Mouse (Mus musculus): Measurements from ENCODE around the gene Lsp1. TPM values are rescaled to one million over a fixed set of nuclear protein-coding genes. Genes with fewer than 3 reads are reported as not detected.

Lsp1 gene
- polyA plus RNA-seq, 1 experiment from 2014 or later = 6.9 TPM

DNA sequence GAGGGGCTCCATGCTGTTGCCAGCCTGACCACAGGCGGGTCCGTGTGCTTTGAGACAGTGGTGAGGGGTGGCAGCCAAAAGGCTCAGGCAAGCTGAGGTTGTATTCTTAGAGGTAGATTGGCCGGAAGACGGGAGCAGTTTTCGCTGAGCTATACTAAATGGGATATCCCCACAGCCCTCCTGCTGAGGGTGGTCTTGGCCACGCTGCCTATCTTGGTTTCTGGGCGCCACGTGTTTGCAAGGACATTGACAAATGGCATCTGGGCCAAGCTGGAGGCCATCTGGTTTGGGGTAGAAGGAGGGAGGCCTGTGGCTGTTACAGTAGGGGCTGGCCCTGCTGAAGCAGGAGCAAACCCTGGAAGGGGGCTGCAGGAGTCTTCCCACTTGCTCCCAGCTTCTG is 32.9 kb downstream of the Lsp1 start:
- Histone ChIP-seq H3K4me2 (no peak overlapping the region), H3K9me3 (replicated peaks) (no peaks in the 10 kb centered on the region), H3K27ac (replicated peaks) (no peak overlapping the region), H3K4me3 (replicated peaks) (no peak overlapping the region), H3K9ac (replicated peaks) (no peak overlapping the region), H3K27me3 (replicated peaks) (no peaks in the 10 kb centered on the region), H3K4me1 (no peaks in the 10 kb centered on the region), H3K36me3 (no peaks in the 10 kb centered on the region)
- 72% methylated on average over 8 of the region's 8 CpGs for WGBS
- ATAC-seq (ENCODE audit: low FRiP score) = no peak

DNA sequence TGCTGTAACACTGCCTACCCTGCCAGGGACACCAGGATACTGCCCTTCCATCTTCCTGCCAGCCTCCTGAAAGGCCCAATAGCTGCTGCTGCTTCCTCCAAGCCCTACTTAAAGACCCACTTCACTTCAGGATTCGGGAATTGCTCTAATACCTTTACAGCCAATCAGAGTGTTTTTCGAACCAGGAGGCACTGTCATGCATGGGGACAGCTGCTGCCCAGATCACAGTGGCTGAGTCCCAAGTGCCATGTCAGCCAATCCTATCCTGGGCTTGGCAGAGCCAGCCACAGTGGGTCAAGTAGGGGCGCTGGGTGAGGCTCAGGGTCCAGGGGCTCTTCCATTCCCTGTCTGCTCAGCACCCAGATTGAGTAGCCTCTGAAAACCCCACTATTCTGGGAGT is 35.5 kb downstream of the Lsp1 start:
- no peaks in the 10 kb centered on the region for H3K9me3 ChIP-seq (replicated peaks)
- H3K4me3 ChIP-seq (replicated peaks) = no peak overlapping the region
- WGBS = 83% methylated on average over 3 of the region's 3 CpGs
- H3K4me2 ChIP-seq = no peak overlapping the region
- ATAC-seq (ENCODE audit: low FRiP score) = no peak
- 0 out of 2 replicates have a peak, but pooled peaks cover 2% of the 10 kb centered on the region for H3K27me3 ChIP-seq (replicated peaks)
- no peaks in the 10 kb centered on the region for H3K4me1 ChIP-seq
- no peak overlapping the region for H3K9ac ChIP-seq (replicated peaks)
- H3K27ac ChIP-seq (replicated peaks) = no peak overlapping the region
- no peaks in the 10 kb centered on the region for H3K36me3 ChIP-seq

DNA sequence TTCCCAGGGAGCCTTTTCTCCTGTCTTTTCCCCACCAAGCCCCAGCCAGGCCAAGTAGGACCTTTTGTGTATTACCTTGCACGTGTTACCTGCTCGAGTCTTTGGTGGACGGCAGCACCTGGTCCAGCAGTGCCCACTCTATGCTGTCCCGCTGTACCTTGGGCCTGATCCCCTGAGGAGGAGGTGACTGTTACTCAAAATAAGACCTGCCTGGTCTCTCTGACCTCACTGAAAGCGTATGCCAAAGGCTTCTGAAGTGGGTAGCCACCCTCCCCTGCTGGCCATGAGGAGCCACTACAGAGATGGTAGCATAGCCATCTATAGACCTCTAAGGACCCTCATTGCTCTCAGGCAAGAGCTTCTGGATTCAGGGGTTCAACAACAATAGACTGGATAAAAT is 36.2 kb downstream of the Lsp1 start:
- ATAC-seq (ENCODE audit: low FRiP score) = no peak
- Histone ChIP-seq H3K9me3 (replicated peaks) (no peaks in the 10 kb centered on the region), H3K27me3 (replicated peaks) (0 out of 2 replicates have a peak, but pooled peaks cover 2% of the 10 kb centered on the region), H3K4me3 (replicated peaks) (no peak overlapping the region), H3K9ac (replicated peaks) (no peak overlapping the region), H3K27ac (replicated peaks) (no peak overlapping the region), H3K4me2 (no peak overlapping the region), H3K4me1 (no peaks in the 10 kb centered on the region), H3K36me3 (no peaks in the 10 kb centered on the region)
- 85% methylated on average over 5 of the region's 5 CpGs for WGBS

DNA sequence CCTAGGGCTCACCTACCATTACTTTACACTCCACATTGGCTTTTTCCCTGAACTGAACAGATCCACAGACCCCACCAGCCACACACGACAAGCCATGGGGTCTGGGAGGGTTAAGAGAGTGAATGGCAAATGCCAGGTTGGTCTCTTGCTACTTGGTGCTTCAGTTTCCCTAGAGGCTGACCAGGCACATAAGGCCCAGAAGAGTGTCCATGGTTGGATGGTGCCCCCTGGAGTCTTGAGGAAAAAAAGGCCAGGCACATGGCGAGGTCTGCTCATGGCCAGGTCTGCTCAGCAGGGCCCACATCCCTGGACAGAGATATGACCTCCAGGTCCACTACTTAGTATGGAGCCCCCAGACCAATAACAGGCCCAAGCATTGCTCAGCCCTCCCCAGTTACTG is 37.2 kb downstream of the Lsp1 start:
- WGBS = 92% methylated on average over 2 of the region's 2 CpGs

DNA sequence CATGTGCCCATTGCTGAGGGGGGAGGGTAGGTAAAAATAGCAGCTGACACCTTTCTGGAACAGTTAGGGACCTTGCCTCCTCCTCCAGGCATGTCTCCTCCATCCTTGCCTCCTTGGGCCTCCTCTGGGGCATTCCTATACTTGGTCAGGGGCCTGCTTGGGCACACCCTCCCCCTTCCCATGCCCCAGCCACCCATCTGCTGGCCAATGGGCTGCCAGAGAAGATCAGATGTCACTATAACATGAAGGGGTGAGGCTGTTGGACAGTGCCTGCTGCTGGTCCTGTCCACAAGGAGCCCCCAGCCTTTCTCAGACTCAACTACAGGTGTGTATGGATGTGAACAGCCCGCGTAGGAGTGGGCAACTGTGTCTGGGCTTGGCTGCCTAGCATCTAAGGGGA is 38.0 kb downstream of the Lsp1 start, which contains the start of gene Tnnt3:
Gene Tnnt3 (plus strand): TSS at position 262 of the 400 bp plus-strand sequence.
- Histone ChIP-seq H3K4me3 (replicated peaks) (no peak within 1 kb of the TSS), H3K4me2 (no peak within 1 kb of the TSS), H3K4me1 (no peaks in the 10 kb centered on the region), H3K36me3 (no peaks in the 10 kb centered on the region), H3K9me3 (replicated peaks) (no peaks in the 10 kb centered on the region), H3K27ac (replicated peaks) (no peak within 1 kb of the TSS), H3K9ac (replicated peaks) (no peak within 1 kb of the TSS), H3K27me3 (replicated peaks) (0 out of 2 replicates have a peak, but pooled peaks cover 2% of the 10 kb centered on the region)
- ATAC-seq (ENCODE audit: low FRiP score) = no peak
- WGBS = 85% methylated on average over 2 of the region's 2 CpGs

More for the DNA sequence above, 37.2 kb downstream of the Lsp1 start:
- no peak for ATAC-seq (ENCODE audit: low FRiP score)
- H3K4me2 ChIP-seq = no peak overlapping the region
- H3K27ac ChIP-seq (replicated peaks) = no peak overlapping the region
- 0 out of 2 replicates have a peak, but pooled peaks cover 2% of the 10 kb centered on the region for H3K27me3 ChIP-seq (replicated peaks)
- H3K4me1 ChIP-seq = no peaks in the 10 kb centered on the region
- H3K9me3 ChIP-seq (replicated peaks) = no peaks in the 10 kb centered on the region
- no peak overlapping the region for H3K9ac ChIP-seq (replicated peaks)
- no peak overlapping the region for H3K4me3 ChIP-seq (replicated peaks)
- H3K36me3 ChIP-seq = no peaks in the 10 kb centered on the region

DNA sequence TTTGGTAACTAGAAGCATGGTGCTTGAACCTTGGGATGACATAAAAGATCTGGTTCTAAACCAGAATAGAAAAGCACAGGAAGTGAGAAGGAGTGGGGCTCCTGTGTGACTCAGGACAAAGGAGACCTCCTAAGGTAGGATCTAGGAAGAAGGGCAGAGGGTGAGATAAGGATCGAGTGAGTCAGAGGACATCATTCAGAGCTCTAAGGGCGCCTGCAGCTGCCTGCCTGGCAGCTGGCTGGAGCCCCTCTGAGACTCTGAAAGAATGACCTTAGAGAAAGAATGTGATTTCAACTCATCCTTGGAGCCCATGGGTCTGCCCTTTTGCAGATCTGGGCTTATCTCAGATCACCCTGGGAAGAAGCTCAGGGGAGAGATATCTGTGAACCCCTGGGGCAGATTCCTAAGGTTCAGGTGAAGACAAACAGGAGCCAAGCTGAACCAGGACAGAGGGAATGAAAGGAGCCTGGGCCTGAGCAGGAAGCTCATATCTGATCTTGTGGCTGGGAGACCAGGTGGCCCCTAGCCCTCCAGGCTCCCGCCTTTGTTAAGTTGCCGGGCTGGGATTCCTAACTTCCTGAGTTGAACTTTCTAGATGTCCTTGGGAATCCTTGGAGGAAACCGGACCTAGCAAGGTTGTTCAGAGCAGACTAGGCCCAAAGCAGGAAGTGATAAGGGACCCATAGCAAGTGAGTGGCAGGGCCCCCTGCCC is 38.6 kb downstream of the Lsp1 start:
- 80% methylated on average over 5 of the region's 5 CpGs for WGBS
- no peak for ATAC-seq (ENCODE audit: low FRiP score)
- no peak overlapping the region for H3K9ac ChIP-seq (replicated peaks)

DNA sequence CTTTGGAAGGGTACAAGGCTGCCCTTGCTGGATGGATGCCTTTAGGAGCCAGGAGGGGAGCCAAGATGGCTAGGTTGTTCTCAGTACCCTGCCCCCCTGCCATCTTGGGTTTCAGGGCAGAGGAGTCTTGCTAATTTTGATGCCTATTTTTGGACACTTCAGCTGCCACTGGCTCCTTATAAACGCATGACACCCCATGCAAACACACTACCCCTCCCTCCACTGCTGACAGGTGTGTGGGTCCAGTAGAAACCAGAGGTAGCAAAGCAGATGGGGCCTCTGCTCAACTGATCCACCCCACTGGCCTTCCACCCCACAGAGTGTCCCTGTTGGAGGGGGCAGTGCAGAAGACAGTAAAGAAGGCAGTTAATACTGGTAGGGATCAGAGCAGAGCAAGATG is 39.4 kb downstream of the Lsp1 start:
- 0 out of 2 replicates have a peak, but pooled peaks cover 2% of the 10 kb centered on the region for H3K27me3 ChIP-seq (replicated peaks)
- no peak overlapping the region for H3K4me2 ChIP-seq
- ATAC-seq (ENCODE audit: low FRiP score) = no peak
- H3K27ac ChIP-seq (replicated peaks) = no peak overlapping the region
- H3K36me3 ChIP-seq = no peaks in the 10 kb centered on the region
- no peaks in the 10 kb centered on the region for H3K9me3 ChIP-seq (replicated peaks)
- 91% methylated on average over 1 of the region's 1 CpGs for WGBS
- no peak overlapping the region for H3K4me3 ChIP-seq (replicated peaks)
- no peaks in the 10 kb centered on the region for H3K4me1 ChIP-seq
- no peak overlapping the region for H3K9ac ChIP-seq (replicated peaks)

More for the DNA sequence above, 38.6 kb downstream of the Lsp1 start:
- 0 out of 2 replicates have a peak, but pooled peaks cover 2% of the 10 kb centered on the region for H3K27me3 ChIP-seq (replicated peaks)
- no peak overlapping the region for H3K4me2 ChIP-seq
- no peak overlapping the region for H3K4me3 ChIP-seq (replicated peaks)
- no peaks in the 10 kb centered on the region for H3K9me3 ChIP-seq (replicated peaks)
- no peak overlapping the region for H3K27ac ChIP-seq (replicated peaks)
- H3K36me3 ChIP-seq = no peaks in the 10 kb centered on the region
- no peaks in the 10 kb centered on the region for H3K4me1 ChIP-seq

DNA sequence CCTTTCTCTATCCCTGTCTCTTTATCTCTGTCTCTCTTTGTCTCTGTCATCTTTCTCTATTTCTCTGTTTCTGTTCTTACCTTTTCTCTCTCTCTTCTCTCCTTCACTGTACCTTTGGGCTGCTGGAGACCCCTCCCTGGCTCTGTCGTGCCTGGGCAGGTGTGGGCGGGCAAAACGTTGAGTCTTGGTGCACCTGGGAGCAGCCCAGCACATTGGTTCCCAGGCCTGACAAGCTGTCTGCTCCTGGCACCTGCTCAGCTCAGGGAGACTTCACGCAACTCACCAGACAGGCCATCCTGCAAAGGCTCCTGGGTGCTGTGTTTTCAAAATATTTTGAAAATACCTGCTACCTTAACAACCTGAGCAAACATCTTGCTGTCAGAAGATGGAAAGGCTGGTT is 42.6 kb downstream of the Lsp1 start:
- Histone ChIP-seq H3K9ac (replicated peaks) (no peak overlapping the region), H3K4me1 (peaks cover 11% of the 10 kb centered on the region), H3K4me2 (no peak overlapping the region), H3K27me3 (replicated peaks) (0 out of 2 replicates have a peak, but pooled peaks cover 2% of the 10 kb centered on the region), H3K9me3 (replicated peaks) (no peaks in the 10 kb centered on the region), H3K4me3 (replicated peaks) (no peak overlapping the region), H3K27ac (replicated peaks) (no peak overlapping the region), H3K36me3 (no peaks in the 10 kb centered on the region)
- no peak for ATAC-seq (ENCODE audit: low FRiP score)
- WGBS = 89% methylated on average over 4 of the region's 4 CpGs

DNA sequence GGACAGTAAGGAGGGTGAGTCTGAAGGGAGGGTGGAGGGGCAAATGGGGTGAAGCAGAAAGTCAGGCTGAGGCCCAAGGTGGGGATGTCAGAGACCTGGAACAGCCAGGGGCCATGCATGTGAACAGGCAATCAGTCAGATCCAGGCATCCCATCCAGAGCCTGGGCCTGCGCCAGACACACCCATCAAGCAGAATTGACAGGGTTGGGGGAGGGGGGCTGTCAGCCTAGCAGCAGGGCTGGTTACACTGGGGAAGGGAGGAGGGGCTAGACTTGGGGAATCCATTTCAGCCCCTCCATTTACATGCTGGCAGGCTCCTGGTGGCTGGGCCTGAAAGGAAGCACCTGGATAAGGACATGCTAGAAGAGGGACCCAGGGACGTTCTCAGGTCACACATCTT is 45.3 kb downstream of the Lsp1 start:
- 29% methylated on average over 2 of the region's 2 CpGs for WGBS
- Histone ChIP-seq H3K36me3 (no peaks in the 10 kb centered on the region), H3K27me3 (replicated peaks) (0 out of 2 replicates have a peak, but pooled peaks cover 2% of the 10 kb centered on the region), H3K4me1 (peaks cover 23% of the 10 kb centered on the region), H3K9ac (replicated peaks) (no peak overlapping the region), H3K27ac (replicated peaks) (no peak overlapping the region), H3K4me2 (no peak overlapping the region), H3K9me3 (replicated peaks) (no peaks in the 10 kb centered on the region), H3K4me3 (replicated peaks) (no peak overlapping the region)
- no peak for ATAC-seq (ENCODE audit: low FRiP score)

DNA sequence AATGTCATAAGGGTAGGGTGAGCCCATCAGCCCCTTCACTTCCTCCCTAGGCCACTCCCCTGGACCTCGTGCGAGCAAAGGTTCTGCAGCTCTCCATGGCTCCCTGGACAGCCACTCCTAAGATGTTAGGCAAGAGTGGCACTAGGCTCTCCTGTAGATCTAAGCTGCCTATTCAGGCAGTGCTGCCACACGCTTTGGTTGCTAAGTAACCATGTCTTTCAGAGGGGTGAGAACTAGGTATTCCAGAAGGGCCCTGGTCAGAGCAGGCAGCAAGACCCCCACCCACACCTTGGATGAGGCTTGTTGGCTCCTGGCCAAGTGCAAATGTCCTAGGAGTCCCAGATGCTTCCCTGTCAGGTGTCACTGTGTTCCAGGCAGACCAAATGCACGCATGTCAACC is 45.9 kb downstream of the Lsp1 start:
- 0 out of 2 replicates have a peak, but pooled peaks have one; percentile 38 for ATAC-seq (ENCODE audit: low FRiP score)
- Histone ChIP-seq H3K4me1 (peaks cover 23% of the 10 kb centered on the region), H3K27me3 (replicated peaks) (no peaks in the 10 kb centered on the region), H3K4me2 (no peak overlapping the region), H3K4me3 (replicated peaks) (no peak overlapping the region), H3K27ac (replicated peaks) (no peak overlapping the region), H3K9me3 (replicated peaks) (no peaks in the 10 kb centered on the region), H3K36me3 (no peaks in the 10 kb centered on the region), H3K9ac (replicated peaks) (no peak overlapping the region)
- WGBS = 27% methylated on average over 4 of the region's 4 CpGs

DNA sequence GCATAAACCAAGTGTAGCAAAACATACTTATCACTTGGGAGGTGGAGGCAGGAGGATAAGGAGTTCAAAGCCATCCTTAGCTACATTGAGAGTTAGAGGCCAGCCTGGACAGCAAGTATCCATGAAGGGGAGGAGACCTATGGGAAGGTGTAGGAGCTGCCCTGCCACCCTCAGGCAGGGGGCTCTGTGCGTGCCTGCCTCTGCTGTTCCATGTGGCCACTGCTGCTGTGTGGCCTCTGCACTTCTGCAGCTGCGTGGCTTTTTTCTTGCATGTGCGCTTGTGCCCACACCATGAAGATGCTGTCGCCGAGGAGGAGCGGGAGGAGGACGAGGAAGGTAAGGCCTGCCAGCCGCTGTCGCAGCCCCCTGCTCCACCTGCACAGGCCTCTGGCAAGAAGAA is 46.8 kb downstream of the Lsp1 start:
- H3K4me3 ChIP-seq (replicated peaks) = no peak overlapping the region
- H3K27me3 ChIP-seq (replicated peaks) = no peaks in the 10 kb centered on the region
- peaks cover 23% of the 10 kb centered on the region for H3K4me1 ChIP-seq
- H3K9me3 ChIP-seq (replicated peaks) = no peaks in the 10 kb centered on the region
- H3K27ac ChIP-seq (replicated peaks) = no peak overlapping the region
- no peak overlapping the region for H3K9ac ChIP-seq (replicated peaks)
- H3K4me2 ChIP-seq = no peak overlapping the region
- ATAC-seq (ENCODE audit: low FRiP score) = no peak
- H3K36me3 ChIP-seq = no peaks in the 10 kb centered on the region
- 91% methylated on average over 9 of the region's 9 CpGs for WGBS

DNA sequence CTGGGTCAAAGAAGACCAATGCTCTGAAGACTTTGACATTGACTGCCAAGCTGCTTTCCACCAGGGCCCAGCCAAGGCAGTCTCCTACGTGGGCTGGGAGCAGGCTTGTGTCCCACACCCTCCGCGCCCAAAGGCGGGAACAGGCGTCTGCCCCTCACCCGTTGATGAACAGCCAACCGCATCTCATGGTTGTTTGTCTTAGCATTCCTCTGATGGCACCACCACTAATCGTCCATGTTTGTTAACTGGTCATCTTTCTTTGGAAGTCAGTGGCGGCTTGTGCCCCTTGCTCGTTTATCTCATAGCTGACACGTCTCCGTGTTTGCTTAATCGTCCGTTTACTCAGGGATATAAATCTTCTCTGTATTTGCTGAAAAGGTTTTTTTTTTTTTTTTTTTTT is 48.9 kb downstream of the Lsp1 start:
- 8% methylated on average over 14 of the region's 14 CpGs for WGBS
- Histone ChIP-seq H3K4me1 (peaks cover 23% of the 10 kb centered on the region), H3K36me3 (no peaks in the 10 kb centered on the region), H3K9ac (replicated peaks) (no peak overlapping the region), H3K27me3 (replicated peaks) (peaks cover 4% of the 10 kb centered on the region; the same call in 1 of the 2 replicates), H3K9me3 (replicated peaks) (no peaks in the 10 kb centered on the region), H3K27ac (replicated peaks) (peak overlapping the region; percentile 78), H3K4me2 (0 out of 2 replicates have a peak overlapping the region, but pooled peaks have one; percentile 5), H3K4me3 (replicated peaks) (no peak overlapping the region)
- peak; percentile 19; the same call in 1 of the 2 replicates for ATAC-seq (ENCODE audit: low FRiP score)

Data from neural tube, embryonic 15.5 days (tissue).